Mouse (Mus musculus) midbrain, embryonic 10.5 days (tissue): ENCODE results near the gene Acox2. TPM values are rescaled to one million over a fixed set of nuclear protein-coding genes. Genes with fewer than 3 reads are reported as not detected.

Experiments used
- DNase-seq: peaks from one replicate; pipeline ENCODE4 v3.0.0-alpha.2; 2017; ENCODE audit warnings: low spot score
- H3K27ac ChIP-seq: fragments of 300-500 bp; sonication (generic); replicated peaks from 2 replicates; pipeline ENCODE4 v1.5.1; 2016; ENCODE audit warnings: mild to moderate bottlenecking
- H3K27me3 ChIP-seq: fragments of 300-500 bp; sonication (generic); 2 replicates; pipeline ENCODE4 v1.6.1; 2016; ENCODE audit warnings: low read depth, mild to moderate bottlenecking; ENCODE audit not compliant: poor library complexity, severe bottlenecking
- H3K36me3 ChIP-seq: fragments of 300-500 bp; sonication (generic); 2 replicates; pipeline ENCODE4 v1.6.1; 2016; ENCODE audit warnings: mild to moderate bottlenecking, moderate library complexity
- H3K4me1 ChIP-seq: fragments of 300-500 bp; sonication (generic); 2 replicates; pipeline ENCODE4 v1.6.1; 2016
- H3K4me3 ChIP-seq: fragments of 300-500 bp; sonication (generic); 2 replicates; pipeline ENCODE4 v1.5.1; 2016; ENCODE audit warnings: mild to moderate bottlenecking, moderate library complexity
- H3K9me3 ChIP-seq: fragments of 300-500 bp; sonication (generic); replicated peaks from 2 replicates; pipeline ENCODE4 v1.6.1; 2016; ENCODE audit warnings: mild to moderate bottlenecking
- WGBS: fragments of 180-500 bp; shearing (Covaris S2); methylation state at CpG from one replicate; pipeline ENCODE4 v1.1.7; 2016; 5-methylcytosine and 5-hydroxymethylcytosine counted together
- polyA plus RNA-seq: library from polyadenylated mRNA; unstranded; fragments of >200 nt; fragmentation: Nextera tagmentation; extraction: Ambion mirVana; gene quantifications from 2 replicates; pipeline ENCODE4 v1.2.1, GENCODE M21; 2016

The Acox2 gene
- polyA plus RNA-seq, 1 experiment from 2014 or later = 0.05 TPM

GRCm38 (mm10) chr14:8201715-8202114, 57.4 kb downstream of the Acox2 start:
- H3K27ac ChIP-seq = no peak overlapping the region
- DNase-seq = no peak
- WGBS = 87% methylated on average over 3 of the region's 3 CpGs
- H3K4me1 ChIP-seq = peaks cover 3% of the 10 kb centered on the region
- no peak overlapping the region for H3K4me3 ChIP-seq
- H3K27me3 ChIP-seq = no peaks in the 10 kb centered on the region
- no peaks in the 10 kb centered on the region for H3K36me3 ChIP-seq
- H3K9me3 ChIP-seq = no peaks in the 10 kb centered on the region

DNA sequence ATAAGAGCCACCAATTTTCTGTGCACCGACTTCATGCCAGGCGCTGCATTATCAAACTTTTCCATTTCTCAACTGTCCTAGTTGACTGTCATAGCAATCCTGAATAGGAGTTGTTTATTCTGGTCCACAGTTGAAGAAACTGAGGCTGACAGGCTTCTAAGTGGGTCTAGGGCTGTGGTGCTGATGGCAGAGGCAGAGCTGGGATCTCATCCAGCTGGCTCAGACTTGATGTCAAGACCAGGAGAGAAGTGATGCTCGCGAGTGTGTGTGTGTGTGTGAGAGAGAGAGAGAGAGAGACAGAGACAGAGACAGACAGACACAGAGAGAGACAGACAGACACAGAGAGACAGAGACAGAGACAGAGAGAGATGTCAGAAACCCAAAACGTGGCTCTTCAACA, 58.4 kb downstream of the Acox2 start:
- H3K27ac ChIP-seq = no peak overlapping the region
- H3K36me3 ChIP-seq = no peaks in the 10 kb centered on the region
- no peaks in the 10 kb centered on the region for H3K9me3 ChIP-seq
- WGBS = 88% methylated on average over 5 of the region's 5 CpGs
- H3K27me3 ChIP-seq = no peaks in the 10 kb centered on the region
- no peaks in the 10 kb centered on the region for H3K4me1 ChIP-seq
- no peak overlapping the region for H3K4me3 ChIP-seq
- DNase-seq = no peak

- Histone ChIP-seq H3K27me3 (no peaks in the 10 kb centered on the region), H3K9me3 (no peaks in the 10 kb centered on the region), H3K27ac (no peak overlapping the region), H3K36me3 (no peaks in the 10 kb centered on the region), H3K4me3 (no peak overlapping the region), H3K4me1 (no peaks in the 10 kb centered on the region)
- WGBS = 85% methylated on average over 6 of the region's 6 CpGs
- DNase-seq = no peak
Measured at GRCm38 (mm10) chr14:8192727-8193126, 66.4 kb downstream of the Acox2 start.

GRCm38 (mm10) chr14:8191331-8191965, 67.7 kb downstream of the Acox2 start:
- Histone ChIP-seq H3K36me3 (no peaks in the 10 kb centered on the region), H3K27me3 (no peaks in the 10 kb centered on the region), H3K9me3 (no peaks in the 10 kb centered on the region), H3K4me3 (no peak overlapping the region), H3K4me1 (no peaks in the 10 kb centered on the region), H3K27ac (no peak overlapping the region)
- DNase-seq = no peak
- 75% methylated on average over 12 of the region's 12 CpGs for WGBS

DNA sequence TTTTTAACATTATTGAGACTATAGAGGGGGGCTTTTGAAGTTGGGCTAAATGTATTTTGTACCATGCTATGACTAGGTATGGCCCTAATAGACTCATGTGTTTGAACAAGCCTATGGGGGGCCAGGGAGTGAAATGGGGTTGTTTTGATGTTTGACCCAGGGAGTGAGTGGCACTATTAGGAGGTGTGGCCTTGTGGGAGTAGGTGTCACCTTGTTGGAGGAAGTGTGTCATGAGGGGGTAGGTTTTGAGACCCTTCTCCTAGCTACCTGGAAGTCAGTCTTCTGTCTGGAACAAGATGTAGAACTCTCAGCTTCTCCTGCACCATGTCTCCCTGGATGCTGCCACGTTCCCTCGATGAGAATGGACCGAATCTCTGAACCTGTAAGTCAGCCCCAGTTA, 68.6 kb downstream of the Acox2 start:
- no peaks in the 10 kb centered on the region for H3K27me3 ChIP-seq
- WGBS = 90% methylated on average over 3 of the region's 3 CpGs
- no peaks in the 10 kb centered on the region for H3K36me3 ChIP-seq
- no peak overlapping the region for H3K27ac ChIP-seq
- no peaks in the 10 kb centered on the region for H3K4me1 ChIP-seq
- no peaks in the 10 kb centered on the region for H3K9me3 ChIP-seq
- no peak for DNase-seq
- no peak overlapping the region for H3K4me3 ChIP-seq

GRCm38 (mm10) chr14:8186278-8187045, 72.7 kb downstream of the Acox2 start:
- no peak for DNase-seq
- Histone ChIP-seq H3K4me1 (no peaks in the 10 kb centered on the region), H3K36me3 (no peaks in the 10 kb centered on the region), H3K27me3 (no peaks in the 10 kb centered on the region), H3K4me3 (no peak overlapping the region), H3K27ac (no peak overlapping the region), H3K9me3 (no peaks in the 10 kb centered on the region; the same call in 1 of the 2 replicates)
- WGBS = 90% methylated on average over 6 of the region's 6 CpGs

DNA sequence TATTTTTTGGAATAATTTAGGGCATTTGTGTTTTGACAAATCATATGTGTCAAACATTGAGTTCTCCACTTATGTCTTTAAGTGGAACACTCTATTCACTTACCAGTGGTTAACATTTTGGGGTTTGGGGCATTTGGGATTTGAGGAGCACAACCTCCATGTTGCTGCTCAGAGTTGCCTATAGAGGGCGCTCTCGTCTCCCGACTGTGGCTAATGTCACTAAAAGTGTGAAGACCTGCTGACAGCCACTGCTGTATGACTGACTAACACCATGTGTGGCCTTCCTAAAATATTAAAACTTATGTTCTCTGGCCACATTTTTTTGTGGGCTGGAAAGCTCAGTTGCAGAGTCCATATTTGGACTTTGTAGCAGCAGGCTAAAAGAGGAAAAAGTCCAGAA, 75.8 kb downstream of the Acox2 start:
- Histone ChIP-seq H3K36me3 (no peaks in the 10 kb centered on the region), H3K27me3 (no peaks in the 10 kb centered on the region), H3K9me3 (no peaks in the 10 kb centered on the region; the same call in 1 of the 2 replicates), H3K4me1 (no peaks in the 10 kb centered on the region), H3K4me3 (no peak overlapping the region), H3K27ac (no peak overlapping the region)
- DNase-seq = no peak
- 54% methylated on average over 3 of the region's 3 CpGs for WGBS

- Histone ChIP-seq H3K4me3 (no peak overlapping the region), H3K9me3 (no peaks in the 10 kb centered on the region; the same call in 1 of the 2 replicates), H3K27me3 (no peaks in the 10 kb centered on the region), H3K36me3 (no peaks in the 10 kb centered on the region), H3K27ac (no peak overlapping the region), H3K4me1 (no peaks in the 10 kb centered on the region)
- 73% methylated on average over 4 of the region's 4 CpGs for WGBS
- no peak for DNase-seq
Measured at GRCm38 (mm10) chr14:8180371-8181035, 78.7 kb downstream of the Acox2 start.

- H3K36me3 ChIP-seq = no peaks in the 10 kb centered on the region
- 66% methylated on average over 5 of the region's 5 CpGs for WGBS
- no peaks in the 10 kb centered on the region for H3K27me3 ChIP-seq
Measured at GRCm38 (mm10) chr14:8176251-8176650, 82.9 kb downstream of the Acox2 start.

More at GRCm38 (mm10) chr14:8176251-8176650, 82.9 kb downstream of the Acox2 start:
- Histone ChIP-seq H3K4me1 (peaks cover 13% of the 10 kb centered on the region), H3K4me3 (no peak overlapping the region), H3K27ac (no peak overlapping the region), H3K9me3 (no peaks in the 10 kb centered on the region)
- DNase-seq = no peak

Other genes with a start within 250 kb of the Acox2 start
- gene Rpp14, start 179.0 kb downstream of the Acox2 start, polyA plus RNA-seq = 57.5 and 60.1 TPM in 2 replicates
- gene Pxk, start 161.1 kb downstream of the Acox2 start, polyA plus RNA-seq = 14.7 and 17.8 TPM in 2 replicates
- gene Pdhb, start 86.3 kb downstream of the Acox2 start, polyA plus RNA-seq = 214 and 225 TPM in 2 replicates
- 2.4 and 2.6 TPM in 2 replicates for gene Kctd6, start 45.2 kb downstream of the Acox2 start, polyA plus RNA-seq
- 0.14 and 0.34 TPM in 2 replicates for gene Fam107a, start 58.7 kb upstream of the Acox2 start, polyA plus RNA-seq
- gene Oit1, start 119.4 kb upstream of the Acox2 start, polyA plus RNA-seq = 0.09 TPM in 1 of 2 replicates, not detected in the other